Mouse (Mus musculus): Measurements from ENCODE around the gene Poglut1.

DNA sequence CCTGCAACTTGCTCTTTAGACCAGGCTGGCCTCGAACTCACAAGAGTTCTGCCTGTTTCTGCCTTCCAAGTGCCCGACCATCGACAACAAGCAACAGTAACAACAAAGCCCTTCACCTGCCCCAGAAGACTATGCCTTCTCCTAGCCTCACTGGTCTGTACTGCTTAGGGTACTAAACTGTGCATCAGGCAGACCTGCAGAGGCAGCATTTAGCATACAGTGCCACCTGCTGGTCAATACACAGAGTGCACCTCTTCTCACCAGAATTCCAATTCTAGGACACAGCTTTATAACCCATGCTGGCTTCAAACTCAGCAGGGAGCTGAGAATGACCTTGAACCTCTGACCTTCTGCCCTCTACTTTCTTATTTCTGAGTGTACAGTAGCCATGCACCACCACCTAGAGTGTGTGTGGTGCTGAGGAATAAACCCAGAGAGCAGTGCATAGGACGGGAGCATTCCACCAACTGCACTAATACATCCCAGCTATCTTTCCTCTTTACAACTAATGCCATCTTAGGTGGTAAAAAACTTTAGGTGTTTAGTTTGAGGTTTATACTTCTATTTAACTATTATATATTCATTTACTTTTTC lies 43.9 kb downstream of the Poglut1 start:
- no peak for TF ChIP-seq POLR2A (IDR thresholded peaks at IDR 0.05; ENCODE audit: insufficient read depth, low read depth, low read length)
- no peak for TF ChIP-seq CTCF (IDR thresholded peaks at IDR 0.05; ENCODE audit: insufficient read depth, low read depth, low read length)
